Mouse (Mus musculus): ENCODE results near the gene Mcpt4. TPM values are rescaled to one million over a fixed set of nuclear protein-coding genes. Genes with fewer than 3 reads are reported as not detected.
"Not testable (repeated sequence)": the region's sequence is repeated elsewhere in the genome, so short reads cannot be mapped to it uniquely, and the experiment has no call there.

Mcpt4 gene
- polyA plus RNA-seq, 1 experiment from 2014 or later: not detected

GRCm38 (mm10) chr14:56041792-56042191 is 20.3 kb downstream of the Mcpt4 start, which contains the start of gene Mcpt2:
Gene Mcpt2 (plus strand): TSS chr14:56042041.
- not testable (repeated sequence) for H3K4me2 ChIP-seq; H3K9ac ChIP-seq; H3K36me3 ChIP-seq; H3K27ac ChIP-seq; ATAC-seq (ENCODE audit: low FRiP score); H3K27me3 ChIP-seq; H3K4me3 ChIP-seq; H3K9me3 ChIP-seq; H3K4me1 ChIP-seq (replicated peaks)
- WGBS: 88% methylated on average over 1 of the region's 1 CpGs

DNA sequence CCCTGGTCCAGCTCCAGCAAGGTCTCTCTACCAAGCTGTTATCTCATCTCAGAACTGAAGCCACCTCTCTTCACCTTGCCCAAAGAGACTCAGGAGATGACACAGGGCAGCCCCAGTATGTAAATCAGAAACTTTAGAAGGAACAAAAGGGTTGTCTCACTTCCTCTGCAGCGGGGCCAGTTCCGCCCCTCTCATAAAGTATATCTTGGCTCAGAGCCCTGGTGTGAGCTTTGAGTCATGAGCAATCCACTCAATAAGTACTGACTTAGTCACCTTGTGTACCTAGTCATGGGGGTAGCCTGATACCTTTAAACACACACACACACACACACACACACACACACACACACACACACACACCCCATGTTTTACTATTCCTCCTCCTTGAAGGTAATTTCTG is 27.7 kb downstream of the Mcpt4 start:
- Histone ChIP-seq H3K9ac (no peak overlapping the region), H3K27me3 (no peaks in the 10 kb centered on the region), H3K4me2 (no peak overlapping the region), H3K36me3 (no peaks in the 10 kb centered on the region), H3K4me1 (replicated peaks) (no peaks in the 10 kb centered on the region), H3K27ac (no peak overlapping the region), H3K4me3 (no peak overlapping the region), H3K9me3 (no peaks in the 10 kb centered on the region)
- no peak for ATAC-seq (ENCODE audit: low FRiP score)
- 81% methylated on average over 2 of the region's 2 CpGs for WGBS

GRCm38 (mm10) chr14:56030395-56030794 is 31.7 kb downstream of the Mcpt4 start, which contains the start of gene Mcpt9:
Gene Mcpt9 (minus strand): TSS chr14:56030495.
- H3K4me3 ChIP-seq; H3K4me2 ChIP-seq; H3K36me3 ChIP-seq; H3K9me3 ChIP-seq; H3K9ac ChIP-seq; H3K27ac ChIP-seq; H3K4me1 ChIP-seq (replicated peaks); H3K27me3 ChIP-seq; ATAC-seq (ENCODE audit: low FRiP score): not testable (repeated sequence)
- 79% methylated on average over 3 of the region's 3 CpGs for WGBS

- WGBS: 94% methylated on average over 4 of the region's 4 CpGs
- not testable (repeated sequence) for ATAC-seq (ENCODE audit: low FRiP score)
Measured at GRCm38 (mm10) chr14:56021305-56021704, 40.8 kb downstream of the Mcpt4 start.

GRCm38 (mm10) chr14:56019446-56019845 is 42.7 kb downstream of the Mcpt4 start:
- no peaks in the 10 kb centered on the region for H3K9me3 ChIP-seq
- H3K27me3 ChIP-seq: no peaks in the 10 kb centered on the region
- H3K4me3 ChIP-seq: no peak overlapping the region
- no peaks in the 10 kb centered on the region for H3K4me1 ChIP-seq (replicated peaks)
- ATAC-seq (ENCODE audit: low FRiP score): no peak
- H3K27ac ChIP-seq: no peak overlapping the region
- no peak overlapping the region for H3K9ac ChIP-seq
- no peak overlapping the region for H3K4me2 ChIP-seq
- WGBS: 67% methylated on average over 1 of the region's 1 CpGs
- no peaks in the 10 kb centered on the region for H3K36me3 ChIP-seq

More at GRCm38 (mm10) chr14:56021305-56021704, 40.8 kb downstream of the Mcpt4 start:
- H3K4me1 ChIP-seq (replicated peaks); H3K4me2 ChIP-seq; H3K9me3 ChIP-seq; H3K36me3 ChIP-seq; H3K9ac ChIP-seq; H3K27me3 ChIP-seq; H3K4me3 ChIP-seq; H3K27ac ChIP-seq: not testable (repeated sequence)

- H3K9ac ChIP-seq; H3K4me1 ChIP-seq (replicated peaks); H3K36me3 ChIP-seq; H3K4me3 ChIP-seq; ATAC-seq (ENCODE audit: low FRiP score); H3K27me3 ChIP-seq; H3K9me3 ChIP-seq; H3K27ac ChIP-seq; H3K4me2 ChIP-seq: not testable (repeated sequence)
- 82% methylated on average over 3 of the region's 3 CpGs for WGBS
Measured at GRCm38 (mm10) chr14:56017671-56018070, 44.4 kb downstream of the Mcpt4 start, which contains the start of gene Mcpt1. Gene Mcpt1 (plus strand): TSS chr14:56017971.

GRCm38 (mm10) chr14:56013924-56014323 is 48.2 kb downstream of the Mcpt4 start:
- no peak for ATAC-seq (ENCODE audit: low FRiP score)
- no peaks in the 10 kb centered on the region for H3K4me1 ChIP-seq (replicated peaks)
- no peak overlapping the region for H3K27ac ChIP-seq
- no peaks in the 10 kb centered on the region for H3K27me3 ChIP-seq
- H3K9ac ChIP-seq: no peak overlapping the region
- no peaks in the 10 kb centered on the region for H3K9me3 ChIP-seq
- no peaks in the 10 kb centered on the region for H3K36me3 ChIP-seq
- no peak overlapping the region for H3K4me3 ChIP-seq
- WGBS: 92% methylated on average over 2 of the region's 2 CpGs
- no peak overlapping the region for H3K4me2 ChIP-seq

- Histone ChIP-seq H3K27me3 (no peaks in the 10 kb centered on the region), H3K36me3 (no peaks in the 10 kb centered on the region), H3K9me3 (no peaks in the 10 kb centered on the region), H3K9ac (no peak overlapping the region), H3K4me3 (no peak overlapping the region), H3K4me1 (replicated peaks) (no peaks in the 10 kb centered on the region), H3K4me2 (no peak overlapping the region), H3K27ac (no peak overlapping the region)
- ATAC-seq (ENCODE audit: low FRiP score): no peak
- 79% methylated on average over 3 of the region's 3 CpGs for WGBS
Measured at GRCm38 (mm10) chr14:56013147-56013546, 49.0 kb downstream of the Mcpt4 start.

Small RNA genes lying within 50 kb of the gene (microRNA-seq; reads per million reads assigned to microRNA genes)
- not detected for gene Mir6949

Other genes starting within 250 kb of the Mcpt4 start
- 10.8 and 12.0 TPM in 2 replicates for gene Nfatc4, start 239.2 kb downstream of the Mcpt4 start, polyA plus RNA-seq (2015; fragmentation: Nextera tagmentation; extraction: Ambion mirVana)
- gene Nynrin, start 208.3 kb downstream of the Mcpt4 start, polyA plus RNA-seq (2015; fragmentation: Nextera tagmentation; extraction: Ambion mirVana): 11.7 and 11.9 TPM in 2 replicates
- 0.14 and 0.27 TPM in 2 replicates for gene Cbln3, start 177.9 kb downstream of the Mcpt4 start, polyA plus RNA-seq (2015; fragmentation: Nextera tagmentation; extraction: Ambion mirVana)
- 10.0 and 11.1 TPM in 2 replicates for gene Khnyn, start 177.4 kb downstream of the Mcpt4 start, polyA plus RNA-seq (2015; fragmentation: Nextera tagmentation; extraction: Ambion mirVana)
- gene Sdr39u1, start 162.0 kb downstream of the Mcpt4 start, polyA plus RNA-seq (2015; fragmentation: Nextera tagmentation; extraction: Ambion mirVana): 115 and 124 TPM in 2 replicates
- gene Cma1, start 117.6 kb downstream of the Mcpt4 start, polyA plus RNA-seq (2015; fragmentation: Nextera tagmentation; extraction: Ambion mirVana): 0.43 TPM in 1 of 2 replicates, not detected in the other
- gene Cma2, start 111.3 kb downstream of the Mcpt4 start, polyA plus RNA-seq (2015; fragmentation: Nextera tagmentation; extraction: Ambion mirVana): not detected in 2 replicates
- gene Mcpt1, start 44.3 kb downstream of the Mcpt4 start, polyA plus RNA-seq (2015; fragmentation: Nextera tagmentation; extraction: Ambion mirVana): not detected in 2 replicates
- not detected in 2 replicates for gene Mcpt9, start 31.8 kb downstream of the Mcpt4 start, polyA plus RNA-seq (2015; fragmentation: Nextera tagmentation; extraction: Ambion mirVana)
- not detected in 2 replicates for gene Mcpt2, start 20.3 kb downstream of the Mcpt4 start, polyA plus RNA-seq (2015; fragmentation: Nextera tagmentation; extraction: Ambion mirVana)
- gene Mcpt8, start 23.0 kb upstream of the Mcpt4 start, polyA plus RNA-seq (2015; fragmentation: Nextera tagmentation; extraction: Ambion mirVana): not detected in 2 replicates
- not detected in 2 replicates for gene Ctsg, start 40.3 kb upstream of the Mcpt4 start, polyA plus RNA-seq (2015; fragmentation: Nextera tagmentation; extraction: Ambion mirVana)
- gene Gzme, start 58.3 kb upstream of the Mcpt4 start, polyA plus RNA-seq (2015; fragmentation: Nextera tagmentation; extraction: Ambion mirVana): not detected in 2 replicates
- not detected in 2 replicates for gene Gzmd, start 70.3 kb upstream of the Mcpt4 start, polyA plus RNA-seq (2015; fragmentation: Nextera tagmentation; extraction: Ambion mirVana)
- not detected in 2 replicates for gene Gzmg, start 97.3 kb upstream of the Mcpt4 start, polyA plus RNA-seq (2015; fragmentation: Nextera tagmentation; extraction: Ambion mirVana)
- not detected in 2 replicates for gene Gzmn, start 112.3 kb upstream of the Mcpt4 start, polyA plus RNA-seq (2015; fragmentation: Nextera tagmentation; extraction: Ambion mirVana)
- not detected in 2 replicates for gene Gzmf, start 149.1 kb upstream of the Mcpt4 start, polyA plus RNA-seq (2015; fragmentation: Nextera tagmentation; extraction: Ambion mirVana)
- gene Gzmc, start 172.3 kb upstream of the Mcpt4 start, polyA plus RNA-seq (2015; fragmentation: Nextera tagmentation; extraction: Ambion mirVana): not detected in 2 replicates
- gene Gzmb, start 199.9 kb upstream of the Mcpt4 start, polyA plus RNA-seq (2015; fragmentation: Nextera tagmentation; extraction: Ambion mirVana): not detected in 2 replicates